Mouse (Mus musculus): ENCODE results near the gene Timm8a2.

- TF ChIP-seq POLR2A (IDR thresholded peaks at IDR 0.05; ENCODE audit: insufficient read depth, low read depth, low read length) = no peak
- TF ChIP-seq CTCF (IDR thresholded peaks at IDR 0.05; ENCODE audit: insufficient read depth, low read depth, low read length) = no peak
These were observed 22.4 kb downstream of the Timm8a2 start for GRCm38 (mm10) chr14:122056871-122057270.

Measured in olfactory bulb, adult 2 months (tissue).